Mouse (Mus musculus): ENCODE results near the gene Agbl3.

Gene Agbl3

GRCm38 (mm10) chr6:34780231-34780942, at the start of gene Agbl3:
TSS of gene Agbl3 (plus strand) at chr6:34780432.
- DNase-seq = peak; percentile 98

GRCm38 (mm10) chr6:34731007-34731406, 49.2 kb upstream of the Agbl3 start:
- DNase-seq = no peak

GRCm38 (mm10) chr6:34731529-34731928, 48.7 kb upstream of the Agbl3 start:
- no peak for DNase-seq

- no peak for DNase-seq
These were observed 45.1 kb upstream of the Agbl3 start for GRCm38 (mm10) chr6:34734940-34735695.

GRCm38 (mm10) chr6:34736934-34737333, 43.3 kb upstream of the Agbl3 start:
- DNase-seq = no peak

- peak; percentile 15 for DNase-seq
These were observed 36.3 kb upstream of the Agbl3 start for GRCm38 (mm10) chr6:34743946-34744345.

GRCm38 (mm10) chr6:34747846-34748245, 32.4 kb upstream of the Agbl3 start:
- DNase-seq = no peak

GRCm38 (mm10) chr6:34748566-34748965, 31.7 kb upstream of the Agbl3 start:
- DNase-seq = no peak

- DNase-seq = no peak
These were observed 30.7 kb upstream of the Agbl3 start for GRCm38 (mm10) chr6:34749526-34749925.

GRCm38 (mm10) chr6:34750487-34751120, 29.6 kb upstream of the Agbl3 start:
- DNase-seq = no peak

- no peak for DNase-seq
These were observed 28.6 kb upstream of the Agbl3 start for GRCm38 (mm10) chr6:34751625-34752024.

- DNase-seq = peak; percentile 71
These were observed 25.8 kb upstream of the Agbl3 start for GRCm38 (mm10) chr6:34754448-34754847.

- no peak for DNase-seq
These were observed 21.9 kb upstream of the Agbl3 start for GRCm38 (mm10) chr6:34758340-34758739.

- peak; percentile 72 for DNase-seq
These were observed 20.2 kb upstream of the Agbl3 start for GRCm38 (mm10) chr6:34760023-34760422.

- DNase-seq = no peak
These were observed 14.5 kb upstream of the Agbl3 start for GRCm38 (mm10) chr6:34765721-34766120.

- no peak for DNase-seq
These were observed 10.2 kb upstream of the Agbl3 start for GRCm38 (mm10) chr6:34769984-34770383.

GRCm38 (mm10) chr6:34770491-34770890, 9.7 kb upstream of the Agbl3 start:
- DNase-seq = no peak

GRCm38 (mm10) chr6:34776396-34776795, 3.8 kb upstream of the Agbl3 start:
- no peak for DNase-seq

GRCm38 (mm10) chr6:34777094-34777493, 3.1 kb upstream of the Agbl3 start:
- no peak for DNase-seq

GRCm38 (mm10) chr6:34777981-34778668, 2.1 kb upstream of the Agbl3 start:
- no peak for DNase-seq

GRCm38 (mm10) chr6:34780943-34781289, 684 bp downstream of the Agbl3 start:
- no peak for DNase-seq

GRCm38 (mm10) chr6:34782493-34782892, 2.3 kb downstream of the Agbl3 start:
- no peak for DNase-seq

- no peak for DNase-seq
These were observed 16.6 kb downstream of the Agbl3 start for GRCm38 (mm10) chr6:34796881-34797280.
